Mouse (Mus musculus): ENCODE measurements at regions not wholly inside any gene's neighbourhood (a gene's known extent, or its start where the extent isn't known, plus 50 kb on each side); places are given as distances from the start of the nearest gene placed in this dataset.

- TF ChIP-seq FLI1 (IDR thresholded peaks at IDR 0.05; ENCODE audit: low read length) (no peak), GATA1 (IDR thresholded peaks at IDR 0.05; ENCODE audit: borderline replicate concordance, low read length) (no peak)
Measured at GRCm38 (mm10) chr1:61090801-61091200, 113.1 kb downstream of the Icos start.

Measured in megakaryocyte, embryonic 14.5 days (primary cell).